In genomic region chrX:71815631-71816345, GRCm38 (mm10) we compare ENCODE assay signal across 8 mouse cellular contexts. TPM values are rescaled to one million over a fixed set of nuclear protein-coding genes. Genes with fewer than 3 reads are reported as not detected.
A peak's percentile ranks its signal among the peaks of the same experiment; 100 is the strongest.
DNase-seq lines count a peak whose midpoint lies in the region; ATAC-seq and TF ChIP-seq lines count a peak whose summit lies in the region.

Gene Vma21, plus strand, starts transcription at chrX:71815924.

- ATAC-seq in G1E (ENCODE audit: extremely low read depth, insufficient number of reproducible peaks, low FRiP score, poor library complexity, severe bottlenecking) = no peak
- ATAC-seq in granulocyte monocyte progenitor cell, adult 5-6 weeks (replicated peaks; ENCODE audit: poor library complexity, severe bottlenecking) = peak; percentile 8; the same call in 1 of the 2 replicates
- no peak for ATAC-seq in intestine, postnatal 0 days
- ATAC-seq in liver, embryonic 11.5 days (replicated peaks; ENCODE audit: low FRiP score) = no peak
- no peak; the same call in 1 of the 2 replicates for ATAC-seq in neural tube, embryonic 13.5 days (ENCODE audit: low read depth)

- H3K27ac ChIP-seq in intestine, postnatal 0 days (ENCODE audit: low read depth, low read length) = peak within 1 kb of the TSS; percentile 82
- H3K27ac ChIP-seq in liver, embryonic 11.5 days (ENCODE audit: low read depth, low read length) = peak within 1 kb of the TSS; percentile 70
- H3K27ac ChIP-seq in neural tube, embryonic 13.5 days (replicated peaks) = peak within 1 kb of the TSS; percentile 88

- WGBS in intestine, postnatal 0 days = 31% methylated on average over 12 of the region's 12 CpGs
- WGBS in liver, embryonic 11.5 days = 45% methylated on average over 12 of the region's 12 CpGs
- 33% methylated on average over 12 of the region's 12 CpGs for WGBS in neural tube, embryonic 13.5 days

- H3K9ac ChIP-seq in intestine, postnatal 0 days (ENCODE audit: low read depth, low read length) = peak within 1 kb of the TSS; percentile 57
- peak within 1 kb of the TSS; percentile 74 for H3K9ac ChIP-seq in liver, embryonic 11.5 days (ENCODE audit: low read depth, low read length)
- peak within 1 kb of the TSS; percentile 80 for H3K9ac ChIP-seq in neural tube, embryonic 13.5 days

- H3K27me3 ChIP-seq in G1E (ENCODE audit: insufficient read depth, low read length) = no peaks in the 10 kb centered on the region
- no peaks in the 10 kb centered on the region for H3K27me3 ChIP-seq in intestine, postnatal 0 days (replicated peaks; ENCODE audit: control insufficient read depth, insufficient read depth, low read length)
- H3K27me3 ChIP-seq in liver, embryonic 11.5 days (replicated peaks; ENCODE audit: control insufficient read depth, insufficient read depth, low read length) = no peaks in the 10 kb centered on the region; the same call in none of the 2 replicates
- H3K27me3 ChIP-seq in neural tube, embryonic 13.5 days = no peaks in the 10 kb centered on the region

- H3K9me3 ChIP-seq in G1E (replicated peaks) = no peaks in the 10 kb centered on the region
- H3K9me3 ChIP-seq in intestine, postnatal 0 days (ENCODE audit: control insufficient read depth) = no peaks in the 10 kb centered on the region
- no peaks in the 10 kb centered on the region for H3K9me3 ChIP-seq in liver, embryonic 11.5 days (ENCODE audit: control insufficient read depth, low read length)
- no peaks in the 10 kb centered on the region for H3K9me3 ChIP-seq in neural tube, embryonic 13.5 days

- H3K36me3 ChIP-seq in G1E (replicated peaks) = peaks cover 3% of the 10 kb centered on the region
- H3K36me3 ChIP-seq in intestine, postnatal 0 days (ENCODE audit: control insufficient read depth, insufficient read depth) = no peaks in the 10 kb centered on the region
- H3K36me3 ChIP-seq in liver, embryonic 11.5 days (ENCODE audit: control insufficient read depth, insufficient read depth, low read length) = no peaks in the 10 kb centered on the region
- H3K36me3 ChIP-seq in neural tube, embryonic 13.5 days = no peaks in the 10 kb centered on the region

- TF ChIP-seq CTCF in G1E (IDR thresholded peaks at IDR 0.05; ENCODE audit: low read depth, low read length) = no peak
- TF ChIP-seq CTCF in intestine, postnatal 0 days (IDR thresholded peaks at IDR 0.05; ENCODE audit: low read depth) = no peak

- H3K4me1 ChIP-seq in G1E (ENCODE audit: insufficient read depth, low read depth, low read length) = peaks cover 11% of the 10 kb centered on the region
- H3K4me1 ChIP-seq in intestine, postnatal 0 days (replicated peaks; ENCODE audit: control insufficient read depth, insufficient read depth, low read length) = no peaks in the 10 kb centered on the region
- no peaks in the 10 kb centered on the region for H3K4me1 ChIP-seq in liver, embryonic 11.5 days (replicated peaks; ENCODE audit: control insufficient read depth, insufficient read depth, low read length)
- peaks cover 14% of the 10 kb centered on the region for H3K4me1 ChIP-seq in neural tube, embryonic 13.5 days (replicated peaks)

- H3K4me2 ChIP-seq in intestine, postnatal 0 days (replicated peaks; ENCODE audit: low read depth) = peak within 1 kb of the TSS; percentile 65
- peak within 1 kb of the TSS; percentile 67 for H3K4me2 ChIP-seq in liver, embryonic 11.5 days
- H3K4me2 ChIP-seq in neural tube, embryonic 13.5 days = peak within 1 kb of the TSS; percentile 60

- peak; percentile 59 for DNase-seq in 3T3-L1 (ENCODE audit: low read depth, low spot score)
- no peak for DNase-seq in G1E (ENCODE audit: low spot score)
- DNase-seq in cerebellum, postnatal 25 days = peak; percentile 39 to 47
- DNase-seq in liver, embryonic 11.5 days (ENCODE audit: low spot score) = no peak
- no peak for DNase-seq in spleen, postnatal 10 days (ENCODE audit: low spot score in 2 of 2)

- peak within 1 kb of the TSS; percentile 83 for H3K4me3 ChIP-seq in G1E (ENCODE audit: low read depth, low read length)
- H3K4me3 ChIP-seq in intestine, postnatal 0 days (ENCODE audit: low read depth, low read length) = peak within 1 kb of the TSS; percentile 71
- peak within 1 kb of the TSS; percentile 72 for H3K4me3 ChIP-seq in liver, embryonic 11.5 days (ENCODE audit: low read depth, low read length)
- peak within 1 kb of the TSS; percentile 67 for H3K4me3 ChIP-seq in neural tube, embryonic 13.5 days

RNA-seq across cellular contexts. Expression of gene Vma21, which starts in this region (rescaled TPM):
- total RNA-seq in G1E (2014; fragmentation: Nextera tagmentation) = 51.1 and 68.1 TPM in 2 replicates
- total RNA-seq in G1E (2017) = 13.7 and 16.7 TPM in 2 replicates
- polyA plus RNA-seq in G1E (2012) = 3.9 and 9.8 TPM in 2 replicates
- total RNA-seq in granulocyte monocyte progenitor cell, adult 5-6 weeks (2014; fragmentation: Nextera tagmentation) = 17.5 and 22.4 TPM in 2 replicates
- 12.4 and 14.8 TPM in 2 replicates for total RNA-seq in granulocyte monocyte progenitor cell, adult 5-6 weeks (2017)
- polyA plus RNA-seq in intestine, postnatal 0 days (2015; fragmentation: Nextera tagmentation; extraction: Ambion mirVana) = 40.8 and 43.6 TPM in 2 replicates
- 40.6 and 44.2 TPM in 2 replicates for polyA plus RNA-seq in liver, embryonic 11.5 days (2014; fragmentation: Nextera tagmentation; extraction: Ambion mirVana)
- polyA plus RNA-seq in neural tube, embryonic 13.5 days (2015; fragmentation: Nextera tagmentation; extraction: Ambion mirVana) = 48.3 and 51.2 TPM in 2 replicates

Comparison
In these comparisons a context has a peak if more than half of its experiments do, and no peak if none do; other contexts are left out.
1. DNase-seq: peak in 3T3-L1 (single experiment) and cerebellum, postnatal 25 days (2 of 2); none in G1E (single experiment), liver, embryonic 11.5 days (single experiment) and spleen, postnatal 10 days (0 of 2).
2. Peak in every context shown above with its lines, with median percentiles within 50 percentile points of each other: H3K4me3 ChIP-seq, H3K27ac ChIP-seq, H3K4me2 ChIP-seq and H3K9ac ChIP-seq.